Mouse (Mus musculus) neural tube, embryonic 12.5 days (tissue): ENCODE results near the gene Slc39a11. TPM values are rescaled to one million over a fixed set of nuclear protein-coding genes. Genes with fewer than 3 reads are reported as not detected.
A peak's percentile ranks its signal among the peaks of the same experiment; 100 is the strongest.

ENCODE experiments used
- ATAC-seq: fragments of 200-750 bp; cut with Nextera tagmentation; 2 replicates; pipeline ENCODE4 v1.8.0; 2017; ENCODE audit warnings: low read depth, mild to moderate bottlenecking, moderate TSS enrichment, moderate library complexity; ENCODE audit not compliant: low FRiP score
- H3K27ac ChIP-seq: fragments of 300-500 bp; sonication (generic); 2 replicates; pipeline ENCODE4 v1.5.1; 2016
- H3K27me3 ChIP-seq: fragments of 300-500 bp; sonication (generic); replicated peaks from 2 replicates; pipeline ENCODE4 v1.6.1; 2016; ENCODE audit warnings: mild to moderate bottlenecking
- H3K36me3 ChIP-seq: fragments of 300-500 bp; sonication (generic); 2 replicates; pipeline ENCODE4 v1.6.1; 2016; ENCODE audit warnings: mild to moderate bottlenecking
- H3K4me1 ChIP-seq: fragments of 300-500 bp; sonication (generic); 2 replicates; pipeline ENCODE4 v1.6.1; 2016
- H3K4me2 ChIP-seq: fragments of 300-500 bp; sonication (generic); replicated peaks from 2 replicates; pipeline ENCODE4 v1.6.1; 2016; ENCODE audit warnings: mild to moderate bottlenecking
- H3K4me3 ChIP-seq: fragments of 300-500 bp; sonication (generic); 2 replicates; pipeline ENCODE4 v1.5.1; 2016
- H3K9ac ChIP-seq: fragments of 300-500 bp; sonication (generic); 2 replicates; pipeline ENCODE4 v1.6.1; 2016; ENCODE audit warnings: mild to moderate bottlenecking
- H3K9me3 ChIP-seq: fragments of 300-500 bp; sonication (generic); 2 replicates; pipeline ENCODE4 v1.6.1; 2016; ENCODE audit warnings: mild to moderate bottlenecking
- WGBS: fragments of 180-500 bp; shearing (Covaris S2); methylation state at CpG from one replicate; pipeline ENCODE4 v1.1.7; 2016; 5-methylcytosine and 5-hydroxymethylcytosine counted together
- polyA plus RNA-seq: library from polyadenylated mRNA; unstranded; fragments of >200 nt; fragmentation: Nextera tagmentation; extraction: Ambion mirVana; gene quantifications from 2 replicates; pipeline ENCODE4 v1.2.1, GENCODE M21; 2016

The Slc39a11 gene
- polyA plus RNA-seq, 1 experiment from 2014 or later: 26.1 TPM

DNA sequence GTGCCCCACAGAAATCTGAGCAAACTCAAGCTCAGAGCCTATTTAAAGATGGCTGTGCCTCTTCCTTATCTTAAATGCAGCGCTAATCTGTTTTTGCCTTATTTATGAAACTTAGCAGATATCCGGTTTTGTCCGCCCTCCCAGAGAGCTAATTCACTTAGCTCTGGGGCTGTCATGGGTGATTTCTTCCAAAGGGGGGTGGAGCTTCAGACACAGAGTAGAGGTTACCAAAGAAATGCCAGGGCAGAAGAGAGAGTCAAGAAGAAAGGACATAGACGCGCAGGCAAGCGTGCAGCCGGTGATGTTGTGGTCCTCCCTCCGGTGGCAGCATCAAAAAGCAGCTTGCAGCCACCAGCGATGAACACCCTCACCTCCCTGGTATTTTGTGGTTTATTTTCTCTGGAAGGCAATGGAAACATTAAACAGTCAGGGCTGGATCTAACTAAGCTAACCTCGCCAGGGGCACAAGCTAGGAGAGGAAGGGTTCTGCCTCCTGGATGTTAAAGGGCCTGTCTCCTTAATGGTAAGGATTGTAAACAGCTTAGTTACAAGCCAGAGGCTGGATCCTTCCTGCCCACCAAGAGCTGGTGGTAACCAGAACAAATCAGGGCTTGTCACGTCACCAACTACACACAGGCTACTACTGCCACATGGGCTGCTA is 103.5 kb downstream of the Slc39a11 start:
- 80% methylated on average over 11 of the region's 11 CpGs for WGBS
- Histone ChIP-seq H3K27ac (no peak overlapping the region), H3K4me3 (no peak overlapping the region), H3K9ac (no peak overlapping the region), H3K27me3 (no peaks in the 10 kb centered on the region), H3K9me3 (no peaks in the 10 kb centered on the region), H3K36me3 (no peaks in the 10 kb centered on the region), H3K4me1 (no peaks in the 10 kb centered on the region), H3K4me2 (no peak overlapping the region)
- no peak for ATAC-seq

DNA sequence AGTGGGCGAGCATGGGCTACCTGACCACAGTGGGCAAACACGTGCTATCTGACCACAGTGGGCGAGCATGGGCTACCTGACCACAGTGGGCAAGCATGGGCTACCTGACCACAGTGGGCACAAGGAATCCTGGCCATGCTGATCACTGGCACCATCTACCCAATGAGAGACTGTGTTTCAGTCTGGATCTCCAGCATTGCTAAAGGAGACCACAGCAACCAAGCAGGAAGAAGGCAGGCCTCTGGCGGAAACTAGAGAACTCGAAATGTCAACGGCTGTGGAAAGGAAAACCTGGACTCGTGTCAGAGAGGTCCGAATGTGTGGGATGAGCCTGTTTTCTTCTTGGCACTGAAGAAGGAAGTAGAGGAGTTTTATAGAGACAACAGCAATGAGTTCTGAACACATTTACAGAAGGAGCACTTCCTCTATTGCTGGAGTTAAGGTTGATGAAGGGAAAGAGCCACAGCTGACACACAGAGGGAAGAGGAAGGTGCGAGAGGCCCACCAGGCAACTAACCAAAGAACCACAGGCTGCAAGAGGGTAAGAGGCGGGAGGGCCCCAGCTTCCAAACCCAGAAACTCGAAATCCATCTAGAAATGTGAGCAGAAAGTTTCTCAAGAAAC is 105.8 kb downstream of the Slc39a11 start:
- Histone ChIP-seq H3K9ac (no peak overlapping the region), H3K4me3 (no peak overlapping the region), H3K36me3 (no peaks in the 10 kb centered on the region), H3K4me1 (no peaks in the 10 kb centered on the region), H3K27me3 (no peaks in the 10 kb centered on the region), H3K27ac (no peak overlapping the region), H3K4me2 (no peak overlapping the region), H3K9me3 (no peaks in the 10 kb centered on the region)
- 88% methylated on average over 11 of the region's 11 CpGs for WGBS
- no peak for ATAC-seq

DNA sequence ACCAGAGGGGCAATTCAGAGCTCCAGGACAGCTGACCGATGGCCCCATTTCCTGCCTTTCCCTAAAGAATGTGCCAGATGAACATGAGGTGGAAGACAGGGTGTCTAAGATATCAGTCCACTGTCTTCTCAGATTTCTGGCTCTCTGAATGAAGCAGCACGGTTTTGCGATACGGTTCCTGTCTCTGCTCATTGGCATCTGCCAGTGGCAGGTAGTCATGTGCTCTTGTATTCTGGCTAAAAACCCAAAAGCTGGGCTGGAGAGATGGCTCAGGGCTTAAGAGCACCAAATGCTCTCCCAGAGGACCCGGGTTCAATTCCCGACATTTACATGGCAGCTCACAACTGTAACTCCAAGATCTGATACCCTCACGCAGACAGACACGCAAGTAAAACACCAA is 108.8 kb downstream of the Slc39a11 start:
- Histone ChIP-seq H3K36me3 (no peaks in the 10 kb centered on the region), H3K4me3 (no peak overlapping the region), H3K4me2 (no peak overlapping the region), H3K9ac (no peak overlapping the region), H3K27ac (no peak overlapping the region), H3K9me3 (no peaks in the 10 kb centered on the region), H3K27me3 (no peaks in the 10 kb centered on the region), H3K4me1 (no peaks in the 10 kb centered on the region)
- WGBS: 95% methylated on average over 8 of the region's 8 CpGs
- ATAC-seq: no peak

DNA sequence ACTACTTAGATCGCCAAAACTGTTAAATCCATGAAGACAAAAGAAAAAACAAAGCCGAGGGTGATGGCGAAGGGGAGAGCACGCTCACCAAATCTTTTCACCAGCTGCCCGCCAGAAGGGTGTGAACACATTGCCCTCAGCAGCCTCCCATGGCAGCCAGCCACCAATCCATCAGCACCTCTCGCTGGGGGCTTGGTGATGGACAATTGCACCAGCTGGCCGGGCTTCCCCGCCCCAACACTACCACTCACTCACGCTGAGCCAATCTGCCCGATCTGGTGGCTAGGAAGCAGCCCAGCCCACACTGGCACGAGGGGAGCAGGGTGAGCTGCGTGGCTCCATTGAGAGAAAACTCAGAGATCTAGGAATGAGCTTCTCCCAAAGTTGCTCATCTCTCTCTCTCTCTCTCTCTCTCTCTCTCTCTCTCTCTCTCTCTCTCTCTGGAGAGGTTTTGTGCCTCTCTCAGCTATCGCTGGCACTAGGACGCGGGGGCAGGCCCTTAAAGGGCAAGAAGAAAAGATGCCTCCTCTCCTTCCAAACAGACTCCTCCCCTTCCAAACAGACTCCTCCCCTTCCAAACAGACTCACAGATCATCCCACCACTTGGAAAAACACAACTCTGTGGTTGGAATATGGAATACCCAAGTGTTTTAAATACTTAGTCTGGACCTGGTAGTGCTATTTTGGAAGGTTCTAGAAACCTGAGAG is 110.2 kb downstream of the Slc39a11 start:
- Histone ChIP-seq H3K4me2 (no peak overlapping the region), H3K4me3 (no peak overlapping the region), H3K9me3 (no peaks in the 10 kb centered on the region), H3K36me3 (no peaks in the 10 kb centered on the region), H3K27me3 (no peaks in the 10 kb centered on the region), H3K4me1 (peaks cover 2% of the 10 kb centered on the region; the same call in 1 of the 2 replicates), H3K9ac (no peak overlapping the region), H3K27ac (peak overlapping the region; percentile 46; the same call in 1 of the 2 replicates)
- 28% methylated on average over 15 of the region's 15 CpGs for WGBS
- peak; percentile 89 for ATAC-seq

DNA sequence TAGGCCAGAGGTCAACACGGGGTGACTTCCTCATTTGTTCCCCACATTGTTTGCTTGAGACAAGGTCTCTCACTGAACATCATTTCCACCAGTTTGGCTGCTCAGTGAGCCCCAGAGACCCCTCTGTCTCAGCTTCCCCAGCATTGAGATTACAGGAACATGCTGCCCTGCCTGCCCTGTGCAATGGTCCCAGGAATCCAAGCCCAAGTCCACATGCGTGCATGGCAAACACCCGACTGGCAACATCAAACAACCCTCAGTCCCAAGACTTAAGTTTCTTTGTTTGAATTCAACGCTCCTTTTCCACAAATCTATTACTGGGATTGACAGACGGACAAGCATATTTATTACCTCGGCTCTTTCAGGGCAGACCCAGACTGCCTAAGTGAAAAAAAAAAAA is 110.8 kb downstream of the Slc39a11 start:
- 39% methylated on average over 6 of the region's 6 CpGs for WGBS
- H3K9me3 ChIP-seq: no peaks in the 10 kb centered on the region
- no peaks in the 10 kb centered on the region for H3K27me3 ChIP-seq
- no peak overlapping the region for H3K4me2 ChIP-seq
- ATAC-seq: peak; percentile 32; the same call in 1 of the 2 replicates
- H3K9ac ChIP-seq: no peak overlapping the region
- H3K27ac ChIP-seq: peak overlapping the region; percentile 53; the same call in 1 of the 2 replicates
- no peak overlapping the region for H3K4me3 ChIP-seq
- no peaks in the 10 kb centered on the region for H3K36me3 ChIP-seq
- H3K4me1 ChIP-seq: peaks cover 7% of the 10 kb centered on the region; the same call in 1 of the 2 replicates

DNA sequence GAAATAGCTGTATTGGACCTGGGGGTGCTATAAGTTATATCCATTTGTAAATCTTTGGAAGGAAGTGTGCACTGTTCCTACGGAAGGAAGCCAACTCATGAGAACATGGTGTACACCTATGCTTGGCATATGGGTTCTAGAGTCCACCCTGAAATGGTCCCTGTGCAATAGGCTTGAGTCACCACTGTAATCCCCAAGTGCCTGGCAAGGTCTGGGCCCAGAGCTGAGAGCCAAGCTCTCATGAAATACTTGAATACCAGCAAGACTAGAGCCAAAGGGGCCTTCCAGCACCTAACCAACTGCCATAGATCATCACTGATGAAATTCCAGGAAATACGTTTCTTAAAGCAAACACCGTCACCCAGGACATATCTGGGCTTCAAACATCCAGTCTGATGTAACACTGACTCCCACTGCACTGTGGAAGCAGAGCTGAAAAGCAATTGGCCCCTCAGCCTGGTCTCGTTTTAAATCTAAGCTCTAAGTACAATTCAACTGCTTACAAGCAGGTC is 111.4 kb downstream of the Slc39a11 start:
- WGBS: 89% methylated on average over 4 of the region's 4 CpGs
- peak overlapping the region; percentile 53; the same call in 1 of the 2 replicates for H3K27ac ChIP-seq
- ATAC-seq: no peak

DNA sequence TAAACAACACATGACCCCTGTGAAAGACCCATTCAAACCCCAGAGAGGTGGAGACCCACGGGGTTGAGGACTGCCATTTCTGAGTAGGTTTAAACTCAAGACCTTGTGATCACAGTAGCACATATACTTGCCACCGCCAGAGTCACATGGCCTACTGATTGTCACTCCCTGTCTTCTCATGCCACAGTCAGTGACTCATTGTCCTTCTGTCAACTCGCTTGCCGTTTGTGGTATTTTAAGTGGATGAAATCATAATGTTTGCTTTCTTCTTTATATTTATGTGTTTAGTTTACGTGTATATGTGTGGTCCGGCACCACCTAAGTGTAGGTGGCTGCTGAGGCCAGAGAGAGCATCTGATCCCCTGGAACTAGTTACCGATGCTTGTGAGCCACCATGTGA is 112.2 kb downstream of the Slc39a11 start:
- H3K4me1 ChIP-seq: peaks cover 12% of the 10 kb centered on the region; the same call in 1 of the 2 replicates
- 93% methylated on average over 7 of the region's 7 CpGs for WGBS
- no peak overlapping the region for H3K4me3 ChIP-seq
- ATAC-seq: no peak
- no peak overlapping the region for H3K4me2 ChIP-seq
- no peaks in the 10 kb centered on the region for H3K27me3 ChIP-seq
- no peaks in the 10 kb centered on the region for H3K9me3 ChIP-seq
- H3K9ac ChIP-seq: no peak overlapping the region
- H3K27ac ChIP-seq: no peak overlapping the region
- H3K36me3 ChIP-seq: no peaks in the 10 kb centered on the region

More for the DNA sequence above, 111.4 kb downstream of the Slc39a11 start:
- H3K4me2 ChIP-seq: no peak overlapping the region
- no peaks in the 10 kb centered on the region for H3K9me3 ChIP-seq
- peaks cover 12% of the 10 kb centered on the region; the same call in 1 of the 2 replicates for H3K4me1 ChIP-seq
- H3K4me3 ChIP-seq: no peak overlapping the region
- H3K36me3 ChIP-seq: no peaks in the 10 kb centered on the region
- H3K27me3 ChIP-seq: no peaks in the 10 kb centered on the region
- no peak overlapping the region for H3K9ac ChIP-seq

DNA sequence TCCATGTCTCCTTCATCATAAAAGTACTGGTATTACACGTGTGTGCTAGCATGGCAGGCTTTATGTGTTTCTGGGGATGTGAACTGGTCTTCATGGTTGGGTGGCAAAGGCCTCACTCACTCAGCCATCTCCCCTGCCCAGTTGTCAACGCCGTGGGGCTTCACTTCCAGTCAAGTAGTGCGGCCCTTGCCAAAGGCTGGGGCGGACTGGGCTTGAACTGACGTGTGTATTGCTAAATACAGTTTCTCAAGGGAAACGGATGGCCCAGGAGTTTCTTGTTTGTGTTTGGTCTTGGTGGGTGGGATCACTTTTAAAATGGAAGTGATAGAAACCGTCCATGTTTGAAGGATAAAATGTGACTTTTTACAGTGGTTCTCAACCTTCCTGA is 112.7 kb downstream of the Slc39a11 start:
- Histone ChIP-seq H3K4me1 (peaks cover 12% of the 10 kb centered on the region; the same call in 1 of the 2 replicates), H3K27ac (no peak overlapping the region), H3K36me3 (no peaks in the 10 kb centered on the region), H3K4me3 (no peak overlapping the region), H3K9me3 (no peaks in the 10 kb centered on the region), H3K9ac (no peak overlapping the region), H3K4me2 (no peak overlapping the region), H3K27me3 (no peaks in the 10 kb centered on the region)
- 87% methylated on average over 8 of the region's 8 CpGs for WGBS
- ATAC-seq: no peak

DNA sequence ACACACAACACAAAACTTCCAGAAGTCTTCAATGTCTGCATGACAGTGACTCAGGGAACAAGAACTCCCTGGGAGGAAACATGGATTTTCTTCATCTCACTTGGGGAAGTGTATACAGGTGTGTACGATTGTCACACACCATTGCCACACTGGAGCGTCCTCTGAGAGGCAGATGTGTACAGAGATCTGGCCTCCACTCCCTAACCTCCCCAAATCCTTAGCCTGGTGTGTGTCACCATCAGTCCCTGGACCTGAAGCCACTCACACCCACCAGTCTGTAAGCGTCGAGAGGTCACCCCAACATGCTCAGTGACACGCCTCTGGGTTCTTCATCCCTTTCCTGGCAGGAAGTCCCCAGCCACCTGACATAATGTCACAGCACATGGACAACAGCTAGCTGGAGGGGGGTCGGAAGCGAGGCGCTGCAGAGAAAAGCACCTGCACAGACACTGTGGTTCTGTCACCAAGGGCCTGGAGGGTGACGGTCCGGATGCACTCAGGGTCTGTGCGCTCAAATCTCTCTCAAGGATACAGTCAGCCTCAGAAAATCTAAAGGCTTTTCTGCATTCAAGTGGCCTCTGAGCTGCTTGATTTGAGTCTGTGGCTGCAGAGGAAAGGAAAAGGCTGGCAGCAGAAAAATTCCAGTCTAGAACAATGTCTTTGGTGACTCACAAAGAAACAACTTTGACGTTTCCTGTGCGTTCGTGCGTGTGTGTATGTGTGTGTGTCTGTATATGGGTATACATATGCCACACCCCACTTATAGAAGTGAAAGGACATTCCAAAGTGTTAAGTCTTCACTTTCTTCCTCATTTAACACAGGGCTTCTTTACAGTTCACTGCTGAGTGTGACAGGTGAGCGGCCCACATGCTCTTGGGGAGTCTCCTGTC is 113.3 kb downstream of the Slc39a11 start:
- Histone ChIP-seq H3K27ac (no peak overlapping the region), H3K36me3 (no peaks in the 10 kb centered on the region), H3K4me1 (peaks cover 12% of the 10 kb centered on the region; the same call in 1 of the 2 replicates), H3K4me2 (no peak overlapping the region), H3K9ac (no peak overlapping the region), H3K27me3 (no peaks in the 10 kb centered on the region), H3K9me3 (no peaks in the 10 kb centered on the region), H3K4me3 (no peak overlapping the region)
- 86% methylated on average over 16 of the region's 16 CpGs for WGBS
- no peak for ATAC-seq

DNA sequence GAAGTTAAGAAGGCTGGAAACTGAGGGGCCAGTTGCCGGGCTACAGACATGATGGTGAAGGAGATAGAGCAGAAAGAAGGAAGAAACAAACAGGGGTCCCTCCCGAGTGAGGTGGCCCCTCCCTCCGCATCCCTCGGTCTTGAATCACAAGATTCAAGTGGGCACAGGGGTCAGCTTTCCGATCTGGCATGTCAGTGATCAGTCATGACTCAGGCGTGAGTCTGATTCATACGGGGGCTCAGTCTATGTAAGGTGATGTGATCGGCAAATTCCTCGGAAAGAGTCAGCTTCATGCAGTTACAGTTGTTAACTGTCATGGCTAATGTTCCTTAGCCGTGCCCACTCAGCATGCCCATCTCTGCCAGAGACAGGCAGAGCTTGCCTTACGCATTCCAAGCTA is 115.5 kb downstream of the Slc39a11 start:
- no peaks in the 10 kb centered on the region for H3K36me3 ChIP-seq
- no peak overlapping the region for H3K9ac ChIP-seq
- H3K4me3 ChIP-seq: no peak overlapping the region
- no peaks in the 10 kb centered on the region for H3K27me3 ChIP-seq
- H3K4me1 ChIP-seq: peaks cover 12% of the 10 kb centered on the region; the same call in 1 of the 2 replicates
- 84% methylated on average over 11 of the region's 11 CpGs for WGBS
- peaks cover 4% of the 10 kb centered on the region; the same call in 1 of the 2 replicates for H3K9me3 ChIP-seq
- H3K4me2 ChIP-seq: no peak overlapping the region; the same call in 1 of the 2 replicates
- ATAC-seq: no peak
- H3K27ac ChIP-seq: no peak overlapping the region

DNA sequence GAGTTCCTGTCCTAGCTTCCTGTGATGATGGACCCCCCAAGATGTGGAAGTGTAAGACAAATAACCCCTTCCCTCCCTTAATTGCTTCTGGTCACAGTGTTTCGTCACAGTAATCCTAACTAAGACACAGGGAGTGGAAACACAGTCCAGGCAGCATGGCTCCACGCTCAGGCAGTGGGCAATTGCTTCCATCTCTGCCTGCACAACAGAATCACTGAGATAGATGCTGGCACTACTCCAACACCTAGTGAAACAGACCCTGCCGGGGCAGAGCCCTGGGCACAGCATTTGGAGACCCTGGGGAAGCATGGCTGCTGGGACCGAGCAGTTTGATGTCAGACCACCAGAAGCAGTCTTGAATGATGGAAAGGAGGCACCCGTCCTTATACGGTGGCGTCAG is 115.9 kb downstream of the Slc39a11 start:
- H3K4me2 ChIP-seq: no peak overlapping the region; the same call in 1 of the 2 replicates
- peak; percentile 53; the same call in 1 of the 2 replicates for ATAC-seq
- peaks cover 4% of the 10 kb centered on the region; the same call in 1 of the 2 replicates for H3K9me3 ChIP-seq
- WGBS: 50% methylated on average over 7 of the region's 7 CpGs
- H3K36me3 ChIP-seq: no peaks in the 10 kb centered on the region
- H3K4me3 ChIP-seq: no peak overlapping the region
- H3K27me3 ChIP-seq: no peaks in the 10 kb centered on the region
- H3K4me1 ChIP-seq: peaks cover 12% of the 10 kb centered on the region; the same call in 1 of the 2 replicates
- H3K9ac ChIP-seq: no peak overlapping the region
- no peak overlapping the region for H3K27ac ChIP-seq
